Mouse (Mus musculus): ENCODE data around the gene Flvcr2.

The Flvcr2 gene

GRCm38 (mm10) chr12:85736203-85736602, 10.1 kb upstream of the Flvcr2 start:
- DNase-seq: peak in 1 of 2 experiments; percentile 8

GRCm38 (mm10) chr12:85736960-85737359, 9.4 kb upstream of the Flvcr2 start:
- no peak for DNase-seq

- no peak for DNase-seq
Observed at GRCm38 (mm10) chr12:85746696-85747219, 419 bp downstream of the Flvcr2 start.

- no peak for DNase-seq
Observed at GRCm38 (mm10) chr12:85747343-85747742, 1.0 kb downstream of the Flvcr2 start.

- DNase-seq: no peak
Observed at GRCm38 (mm10) chr12:85749861-85750260, 3.5 kb downstream of the Flvcr2 start.

- DNase-seq: no peak
Observed at GRCm38 (mm10) chr12:85752116-85752515, 5.8 kb downstream of the Flvcr2 start.

- DNase-seq: no peak
Observed at GRCm38 (mm10) chr12:85753223-85753622, 6.9 kb downstream of the Flvcr2 start.

- DNase-seq: no peak
Observed at GRCm38 (mm10) chr12:85754611-85755265, 8.4 kb downstream of the Flvcr2 start.

GRCm38 (mm10) chr12:85756455-85756854, 10.1 kb downstream of the Flvcr2 start:
- no peak for DNase-seq

GRCm38 (mm10) chr12:85757074-85757473, 10.7 kb downstream of the Flvcr2 start:
- no peak for DNase-seq

- DNase-seq: no peak
Observed at GRCm38 (mm10) chr12:85758741-85759140, 12.4 kb downstream of the Flvcr2 start.

- DNase-seq: no peak
Observed at GRCm38 (mm10) chr12:85761471-85761870, 15.1 kb downstream of the Flvcr2 start.

- DNase-seq: no peak
Observed at GRCm38 (mm10) chr12:85764686-85765085, 18.3 kb downstream of the Flvcr2 start.

GRCm38 (mm10) chr12:85766287-85766686, 19.9 kb downstream of the Flvcr2 start:
- DNase-seq: no peak

- no peak for DNase-seq
Observed at GRCm38 (mm10) chr12:85767750-85768149, 21.4 kb downstream of the Flvcr2 start.

GRCm38 (mm10) chr12:85771356-85771755, 25.0 kb downstream of the Flvcr2 start:
- no peak for DNase-seq

- no peak for DNase-seq
Observed at GRCm38 (mm10) chr12:85778962-85779361, 32.6 kb downstream of the Flvcr2 start.

GRCm38 (mm10) chr12:85779707-85780106, 33.4 kb downstream of the Flvcr2 start:
- no peak for DNase-seq

- no peak for DNase-seq
Observed at GRCm38 (mm10) chr12:85781606-85782005, 35.3 kb downstream of the Flvcr2 start.

GRCm38 (mm10) chr12:85784916-85785815, 38.8 kb downstream of the Flvcr2 start:
- no peak for DNase-seq

- DNase-seq: no peak
Observed at GRCm38 (mm10) chr12:85792158-85792557, 45.8 kb downstream of the Flvcr2 start.

GRCm38 (mm10) chr12:85792821-85793346, 46.5 kb downstream of the Flvcr2 start:
- DNase-seq: peak in 1 of 2 experiments; percentile 18

- DNase-seq: no peak
Observed at GRCm38 (mm10) chr12:85794094-85794493, 47.8 kb downstream of the Flvcr2 start.

Data from cerebellum, postnatal 25 days (tissue).